Mouse (Mus musculus) gastrocnemius, postnatal 10 days (tissue): ENCODE measurements at regions not wholly inside any gene's neighbourhood (a gene's known extent, or its start where the extent isn't known, plus 50 kb on each side); places are given as distances from the start of the nearest gene placed in this dataset.

Experiments
- DNase-seq: peaks from one replicate; pipeline ENCODE4 v3.0.0; 2021; ENCODE audit warnings: mixed read lengths

DNA sequence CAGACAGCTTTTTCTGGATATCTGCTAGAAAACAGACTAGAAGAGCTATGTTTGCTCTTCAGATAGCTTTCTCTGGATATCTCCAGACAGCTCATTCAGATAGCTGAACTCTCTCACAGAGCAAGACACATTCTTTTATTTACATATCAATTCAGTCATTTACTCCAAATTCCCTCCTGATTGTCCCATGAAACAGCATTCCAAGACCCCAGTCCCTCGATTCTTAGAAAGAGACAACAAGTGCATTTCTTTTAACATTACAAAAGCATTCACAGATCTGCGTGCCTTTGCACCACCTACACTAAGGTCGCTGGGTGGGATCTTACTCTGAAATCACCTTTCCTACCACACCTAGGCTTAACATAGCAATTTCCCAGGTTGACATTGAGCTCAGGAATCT, 1039.5 kb upstream of the Ddx18 start:
- DNase-seq: no peak

DNA sequence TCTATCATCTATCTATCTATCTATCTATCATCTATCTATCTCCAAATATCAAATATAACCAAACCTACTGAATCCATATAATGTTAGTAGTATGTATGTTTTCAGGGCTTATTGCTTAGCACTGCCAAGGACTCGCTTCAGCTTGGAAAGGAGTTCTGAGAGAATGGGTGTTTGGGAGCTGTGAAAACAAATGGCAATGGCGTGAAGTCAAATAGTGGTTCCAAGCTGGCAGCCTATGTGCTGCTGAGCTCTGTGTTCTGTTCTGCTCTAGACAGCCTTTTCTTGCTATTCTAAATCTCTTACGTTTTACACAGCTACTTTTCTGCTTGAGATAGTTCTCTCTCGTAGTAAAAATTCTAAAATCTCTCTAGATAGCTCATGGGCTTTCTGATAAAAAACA, 1008.2 kb upstream of the Ddx18 start:
- DNase-seq: no peak

DNA sequence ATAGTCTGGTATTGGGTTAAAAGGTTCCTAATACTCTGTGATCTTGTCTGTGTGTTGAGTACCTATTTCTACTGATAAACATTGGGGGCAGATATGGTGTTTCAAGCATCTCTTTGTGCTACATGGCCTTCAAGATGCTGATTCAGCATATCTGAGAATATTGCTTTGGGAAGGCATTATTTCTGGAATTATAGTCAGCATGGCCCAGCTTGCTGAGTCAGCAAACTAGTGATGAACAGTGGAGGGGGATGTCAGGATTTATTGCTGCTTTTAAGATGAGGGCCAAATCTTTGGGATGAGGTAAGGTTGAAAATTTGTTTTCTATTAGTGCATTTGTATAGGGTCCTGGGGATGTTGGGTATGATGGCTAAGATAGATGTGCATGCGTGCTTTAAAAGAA, 983.8 kb upstream of the Ddx18 start:
- no peak for DNase-seq

DNA sequence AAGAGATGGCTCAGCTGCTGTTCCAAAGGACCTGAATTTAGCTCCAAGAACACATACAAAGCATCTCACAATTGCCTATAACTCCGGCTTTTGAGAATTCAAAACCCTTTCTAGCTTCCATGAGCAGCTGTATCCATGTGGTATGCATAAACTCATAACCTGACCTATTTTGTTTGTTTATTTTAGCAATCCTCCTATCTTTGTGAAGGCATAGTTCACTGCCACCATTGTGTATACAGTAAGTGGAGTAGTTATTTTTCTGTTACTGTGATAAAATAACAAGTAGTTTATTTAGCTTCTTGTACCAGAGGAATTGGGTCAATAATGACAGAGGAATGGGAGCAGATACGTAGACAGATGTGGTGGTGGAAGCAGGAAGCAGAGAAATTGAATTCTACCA, 941.8 kb upstream of the Ddx18 start:
- DNase-seq: no peak

- no peak for DNase-seq
Measured at GRCm38 (mm10) chr1:122501707-122502106, 933.9 kb upstream of the Ddx18 start.

DNA sequence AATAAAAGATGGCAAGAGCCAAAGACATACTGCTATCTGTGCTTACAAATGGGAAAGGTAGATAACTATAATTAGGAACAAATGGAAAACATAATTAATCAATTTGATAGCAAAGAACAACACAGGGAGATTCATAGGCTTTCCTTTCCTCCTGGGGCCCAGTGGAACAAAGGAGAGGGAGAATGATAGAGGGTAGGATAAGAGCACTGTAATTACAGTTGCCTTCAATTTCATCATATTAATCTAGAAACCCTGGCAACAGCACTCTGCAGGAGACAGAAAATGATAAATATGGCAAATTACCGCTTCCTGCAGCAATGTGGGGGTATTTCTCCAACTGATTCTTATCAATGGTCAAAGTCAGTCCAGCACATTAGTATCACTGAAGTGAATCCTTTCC, 910.2 kb upstream of the Ddx18 start:
- DNase-seq: no peak

GRCm38 (mm10) chr1:122463931-122464330, 896.1 kb upstream of the Ddx18 start:
- DNase-seq: no peak

GRCm38 (mm10) chr1:122459056-122459455, 891.3 kb upstream of the Ddx18 start:
- no peak for DNase-seq

- DNase-seq: no peak
Measured at GRCm38 (mm10) chr1:122454881-122455280, 887.1 kb upstream of the Ddx18 start.

DNA sequence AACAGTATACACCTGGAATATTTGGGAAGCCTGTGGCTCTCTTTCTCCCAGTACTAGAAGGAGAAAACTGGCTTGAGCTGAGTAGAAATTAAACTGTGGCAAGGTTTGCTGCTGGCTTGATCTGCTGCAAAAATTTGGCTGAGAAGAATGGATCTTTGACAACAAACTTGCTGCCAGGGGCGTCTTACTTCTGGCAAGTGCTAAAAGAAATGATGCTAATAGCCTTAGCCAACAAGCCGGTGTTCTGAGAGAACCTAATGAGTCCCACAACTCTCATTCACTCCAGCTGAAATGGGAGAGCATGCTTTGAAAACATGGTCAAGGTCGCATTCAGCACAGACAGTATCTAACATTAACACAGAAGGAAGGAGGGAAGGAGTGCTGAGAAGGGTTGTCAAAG, 885.8 kb upstream of the Ddx18 start:
- no peak for DNase-seq

GRCm38 (mm10) chr1:122439358-122439757, 871.6 kb upstream of the Ddx18 start:
- DNase-seq: no peak

DNA sequence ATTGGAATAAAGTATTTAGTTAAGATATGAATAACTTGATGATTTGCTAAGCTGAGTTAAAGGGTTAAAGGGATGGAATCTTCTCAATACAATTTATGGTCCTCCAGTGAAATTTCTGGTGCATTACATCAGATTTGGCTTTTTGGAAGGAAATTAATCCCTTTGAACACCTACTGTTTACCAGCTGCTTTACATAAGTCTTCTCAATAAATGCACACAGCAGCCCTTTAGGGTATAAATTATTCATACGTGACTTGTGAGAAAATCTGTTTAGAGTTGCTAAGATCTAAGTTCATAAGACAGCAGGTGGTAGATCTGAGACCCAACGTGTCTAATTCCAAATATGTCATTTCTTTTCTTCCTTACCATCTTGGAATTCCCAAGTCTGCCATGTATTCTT, 855.7 kb upstream of the Ddx18 start:
- no peak for DNase-seq

GRCm38 (mm10) chr1:122396342-122396741, 828.6 kb upstream of the Ddx18 start:
- DNase-seq: no peak

DNA sequence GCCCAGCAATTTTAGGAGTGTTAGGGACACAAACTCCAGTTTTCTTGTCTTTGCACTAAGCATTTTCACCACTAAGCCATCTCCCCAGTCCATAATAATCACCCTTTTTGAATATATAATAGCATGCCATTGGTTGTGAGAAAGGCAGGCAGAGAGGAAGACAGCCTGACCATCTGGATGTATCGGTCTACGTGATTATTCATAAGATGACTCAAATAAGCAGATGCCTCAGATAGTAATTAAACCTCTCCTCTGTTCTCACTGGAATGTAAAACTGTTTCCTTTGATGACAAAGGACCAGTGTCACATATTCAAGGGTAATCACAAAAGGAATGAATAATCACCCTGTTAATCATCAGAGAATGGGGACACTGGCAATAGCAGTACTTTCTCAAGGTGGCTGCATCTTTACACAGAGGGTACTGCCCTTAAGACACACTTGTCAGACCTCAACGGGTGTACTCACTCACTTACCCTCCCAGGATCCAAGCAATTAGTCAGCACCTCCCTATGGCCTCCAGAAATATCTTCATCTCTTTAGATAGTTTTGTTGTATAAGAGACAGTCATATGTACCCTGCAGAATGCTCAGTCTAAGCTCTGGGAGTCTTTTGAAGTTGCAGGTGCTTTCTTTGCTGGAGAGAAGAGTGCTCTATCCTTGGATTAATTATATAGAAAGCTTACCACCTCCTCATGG, 826.0 kb upstream of the Ddx18 start:
- DNase-seq: no peak

- peak; percentile 100 for DNase-seq
Measured at GRCm38 (mm10) chr1:122357015-122357414, 789.2 kb upstream of the Ddx18 start.

GRCm38 (mm10) chr1:122351530-122351929, 783.7 kb upstream of the Ddx18 start:
- DNase-seq: no peak

DNA sequence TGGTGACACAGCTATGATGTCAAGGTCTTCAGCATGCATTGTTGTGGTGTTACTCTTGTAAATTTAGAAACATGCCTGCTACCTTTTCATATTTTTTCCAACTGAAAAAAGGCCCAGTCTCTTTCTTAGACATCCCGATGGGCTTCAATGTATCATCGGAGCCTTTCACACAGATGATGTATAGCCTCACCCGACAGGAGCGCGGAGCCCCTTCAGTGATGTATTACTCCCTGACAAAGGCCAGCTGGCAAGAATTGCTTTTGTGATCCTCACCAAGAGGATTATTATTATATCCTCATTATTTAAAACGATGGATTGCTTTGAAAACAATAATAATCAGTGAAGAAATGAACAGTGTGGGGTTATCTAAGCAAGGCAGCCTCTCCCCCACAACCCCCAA, 765.5 kb upstream of the Ddx18 start:
- no peak for DNase-seq

DNA sequence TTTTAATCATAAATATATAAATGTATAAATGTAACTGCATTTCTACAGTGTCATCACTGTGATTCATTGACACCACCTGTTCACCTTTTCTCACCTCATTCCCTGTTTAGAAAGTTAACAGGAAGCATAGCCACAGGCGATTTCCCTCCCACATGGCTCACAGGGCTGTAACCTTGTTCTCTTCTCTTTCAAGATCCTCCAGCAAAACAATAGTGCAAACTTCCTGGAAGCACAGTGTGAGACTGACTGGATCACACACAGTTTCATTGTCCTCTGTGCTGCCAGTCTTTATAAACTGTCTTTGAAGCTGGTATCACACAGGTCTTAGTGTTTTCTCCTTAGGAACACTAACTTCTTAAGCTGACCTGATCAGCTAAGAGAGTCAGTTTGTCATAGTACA, 760.5 kb upstream of the Ddx18 start:
- DNase-seq: no peak
